Mouse (Mus musculus): ENCODE results near the gene Gpha2.

GRCm38 (mm10) chr19:6271206-6271605, 45.0 kb downstream of the Gpha2 start:
- TF ChIP-seq CTCF (IDR thresholded peaks at IDR 0.05; ENCODE audit: borderline replicate concordance, insufficient read depth, low read depth, low read length) (no peak), POLR2A (IDR thresholded peaks at IDR 0.05; ENCODE audit: borderline replicate concordance, insufficient read depth, low read length) (no peak)

Measured in cerebellum, adult 2 months (tissue).